Mouse (Mus musculus) stomach, embryonic 16.5 days (tissue): ENCODE measurements around the gene Aunip. TPM values are rescaled to one million over a fixed set of nuclear protein-coding genes. Genes with fewer than 3 reads are reported as not detected.

Experiments
- ATAC-seq: fragments of 200-750 bp; cut with Nextera tagmentation; 2 replicates; pipeline ENCODE4 v1.8.0; 2017; ENCODE audit warnings: moderate number of reproducible peaks, moderate TSS enrichment; ENCODE audit not compliant: insufficient read depth, low FRiP score
- H3K27ac ChIP-seq: fragments of 300-500 bp; sonication (generic); 2 replicates; pipeline ENCODE4 v1.5.1; 2014; ENCODE audit warnings: low read length
- H3K27me3 ChIP-seq: fragments of 300-500 bp; sonication (generic); 2 replicates; pipeline ENCODE4 v1.6.1; 2014; ENCODE audit warnings: low read length, control low read depth, mixed read lengths; ENCODE audit not compliant: control insufficient read depth, insufficient read depth
- H3K36me3 ChIP-seq: fragments of 300-500 bp; sonication (generic); 2 replicates; pipeline ENCODE4 v1.6.1; 2014; ENCODE audit warnings: low read length; ENCODE audit not compliant: control insufficient read depth, insufficient read depth
- H3K4me1 ChIP-seq: fragments of 300-500 bp; sonication (generic); 2 replicates; pipeline ENCODE4 v1.6.1; 2014; ENCODE audit warnings: low read length, control low read depth, mixed read lengths; ENCODE audit not compliant: control insufficient read depth, insufficient read depth
- H3K4me2 ChIP-seq: fragments of 300-500 bp; sonication (generic); 2 replicates; pipeline ENCODE4 v1.6.1; 2014; ENCODE audit warnings: low read depth, low read length, mixed read lengths
- H3K4me3 ChIP-seq: fragments of 300-500 bp; sonication (generic); replicated peaks from 2 replicates; pipeline ENCODE4 v1.5.1; 2014; ENCODE audit warnings: mild to moderate bottlenecking, low read length
- H3K9ac ChIP-seq: fragments of 300-500 bp; sonication (generic); 2 replicates; pipeline ENCODE4 v1.6.1; 2014; ENCODE audit warnings: low read length
- H3K9me3 ChIP-seq: fragments of 300-500 bp; sonication (generic); replicated peaks from 2 replicates; pipeline ENCODE4 v1.6.1; 2016; ENCODE audit warnings: low read length, control low read depth; ENCODE audit not compliant: control insufficient read depth
- WGBS: fragments of 180-500 bp; shearing (Covaris S2); extraction: QIAGEN DNeasy Blood & Tissue Kit; methylation state at CpG from one replicate; pipeline ENCODE4 v1.1.7; 2014; 5-methylcytosine and 5-hydroxymethylcytosine counted together
- polyA plus RNA-seq: library from polyadenylated mRNA; unstranded; fragments of >200 nt; fragmentation: Nextera tagmentation; extraction: Ambion mirVana; gene quantifications from 2 replicates; pipeline ENCODE4 v1.2.1, GENCODE M21; 2015

The Aunip gene
- polyA plus RNA-seq, 1 experiment from 2014 or later, result 11.8 TPM

DNA sequence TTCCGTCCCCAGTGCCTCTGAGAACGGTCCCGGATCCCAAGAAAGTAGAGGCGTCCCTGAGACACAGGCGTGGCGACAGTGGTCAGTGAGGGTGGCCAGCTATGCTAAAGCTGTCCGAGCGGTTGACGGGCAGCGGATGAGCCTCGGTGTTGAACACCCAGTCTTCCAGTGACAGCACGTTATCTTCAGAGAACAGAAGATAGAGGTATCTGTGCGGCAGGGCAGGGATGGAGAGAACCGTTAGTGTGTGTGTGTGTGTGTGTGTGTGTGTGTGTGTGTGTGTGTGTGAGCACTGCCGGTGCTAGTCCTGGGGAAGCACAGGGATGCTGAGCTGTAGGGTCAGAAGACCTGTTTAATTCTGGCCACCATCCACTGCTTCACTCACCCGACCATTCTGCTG lies 52.8 kb downstream of the Aunip start:
- Histone ChIP-seq H3K27me3 (no peaks in the 10 kb centered on the region), H3K27ac (no peak overlapping the region), H3K4me1 (no peaks in the 10 kb centered on the region), H3K36me3 (0 out of 2 replicates have a peak, but pooled peaks cover 4% of the 10 kb centered on the region), H3K9me3 (no peaks in the 10 kb centered on the region), H3K4me2 (no peak overlapping the region), H3K9ac (no peak overlapping the region), H3K4me3 (no peak overlapping the region)
- 86% methylated on average over 16 of the region's 16 CpGs for WGBS
- no peak for ATAC-seq

DNA sequence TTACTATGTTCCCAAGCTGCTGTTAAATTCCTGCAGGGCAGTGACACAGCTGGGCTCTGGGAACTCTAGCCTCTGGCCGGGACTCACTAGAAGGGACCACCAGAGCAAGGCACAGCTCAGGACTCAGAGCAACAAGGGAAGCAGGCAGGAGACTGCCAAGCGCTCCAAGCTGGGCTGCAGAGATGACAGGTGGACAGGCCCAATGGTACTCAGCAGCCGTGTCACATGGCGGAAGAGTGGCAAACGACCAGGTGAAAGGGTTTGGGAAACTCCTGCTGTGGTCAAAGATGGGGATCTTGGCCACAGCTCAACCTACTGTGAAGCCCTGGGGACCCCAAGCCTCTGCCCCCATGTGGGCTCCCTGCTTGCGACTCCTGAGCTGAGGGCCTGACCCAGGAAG lies 53.3 kb downstream of the Aunip start:
- 0 out of 2 replicates have a peak, but pooled peaks cover 1% of the 10 kb centered on the region for H3K9me3 ChIP-seq
- 80% methylated on average over 6 of the region's 6 CpGs for WGBS
- no peak overlapping the region for H3K4me3 ChIP-seq
- 0 out of 2 replicates have a peak, but pooled peaks cover 4% of the 10 kb centered on the region for H3K36me3 ChIP-seq
- H3K27me3 ChIP-seq, result no peaks in the 10 kb centered on the region
- no peak overlapping the region for H3K4me2 ChIP-seq
- H3K4me1 ChIP-seq, result no peaks in the 10 kb centered on the region
- no peak overlapping the region for H3K9ac ChIP-seq
- no peak overlapping the region for H3K27ac ChIP-seq
- ATAC-seq, result no peak

DNA sequence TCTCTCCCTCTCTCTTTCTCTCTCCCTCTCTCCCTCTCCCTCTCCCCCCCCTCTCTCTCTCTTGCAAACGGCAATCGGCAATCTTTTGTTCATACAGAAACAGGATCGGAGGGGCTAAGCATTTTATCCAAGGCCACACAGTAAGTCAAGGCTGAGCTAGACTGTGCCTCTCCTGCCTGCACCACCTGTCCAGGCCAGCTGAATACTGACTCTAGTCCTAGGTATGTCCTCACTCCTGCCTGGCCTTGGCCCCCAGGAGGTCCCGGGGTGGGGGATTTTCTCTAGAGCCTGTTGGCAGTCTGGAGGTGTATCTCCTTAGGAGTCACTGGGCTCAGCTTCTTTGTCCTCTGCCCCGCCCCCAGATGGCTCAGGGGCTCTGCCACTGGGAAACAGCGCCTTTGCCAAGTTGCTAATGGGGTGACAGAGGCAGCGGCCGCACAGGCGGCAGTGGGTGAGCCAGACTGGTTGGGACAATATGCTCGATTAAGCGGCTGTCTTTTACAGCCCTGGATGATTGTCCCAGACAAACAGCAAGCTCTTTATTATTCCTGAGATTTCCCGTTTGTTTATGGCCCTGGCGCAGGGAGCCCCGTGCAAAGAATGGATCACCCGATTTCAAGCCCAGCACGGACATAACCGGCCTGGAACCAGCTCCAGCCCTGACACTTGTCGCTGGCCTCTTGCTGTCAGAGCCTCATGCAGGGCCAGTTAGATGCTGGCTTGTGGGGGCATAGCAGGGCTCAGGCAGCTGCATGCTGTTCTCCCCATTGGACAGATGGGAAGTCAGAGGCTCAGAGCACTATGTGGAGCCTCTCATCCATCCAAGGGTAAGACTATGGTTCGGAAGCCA lies 56.8 kb downstream of the Aunip start:
- H3K4me1 ChIP-seq, result no peaks in the 10 kb centered on the region
- 37% methylated on average over 19 of the region's 19 CpGs for WGBS
- no peaks in the 10 kb centered on the region for H3K27me3 ChIP-seq
- no peak overlapping the region for H3K4me2 ChIP-seq
- 0 out of 2 replicates have a peak, but pooled peaks cover 4% of the 10 kb centered on the region for H3K36me3 ChIP-seq
- ATAC-seq, result no peak
- no peak overlapping the region for H3K9ac ChIP-seq
- no peak overlapping the region for H3K27ac ChIP-seq
- H3K4me3 ChIP-seq, result no peak overlapping the region
- 0 out of 2 replicates have a peak, but pooled peaks cover 3% of the 10 kb centered on the region for H3K9me3 ChIP-seq

DNA sequence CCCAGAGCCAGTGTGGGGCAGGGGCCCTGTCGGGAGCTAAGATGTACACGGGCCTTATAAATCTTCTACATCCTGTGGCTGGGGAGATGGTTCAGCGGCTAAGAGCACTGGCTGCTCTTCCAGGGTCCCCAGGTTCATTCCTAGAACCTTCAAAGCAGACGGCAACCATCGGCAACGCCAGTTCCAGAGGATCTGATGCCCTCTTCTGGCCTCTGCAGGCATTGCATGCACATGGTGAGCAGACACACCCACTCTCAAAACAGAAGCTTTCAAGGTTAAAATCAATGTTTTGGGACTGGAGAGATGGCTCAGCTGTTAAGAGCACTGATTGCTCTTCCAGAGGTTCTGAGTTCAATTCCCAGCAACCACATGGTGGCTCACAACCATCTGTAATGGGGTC lies 58.4 kb downstream of the Aunip start:
- H3K9me3 ChIP-seq, result 0 out of 2 replicates have a peak, but pooled peaks cover 3% of the 10 kb centered on the region
- no peak overlapping the region for H3K9ac ChIP-seq
- H3K27ac ChIP-seq, result no peak overlapping the region
- no peak for ATAC-seq
- no peak overlapping the region for H3K4me3 ChIP-seq
- H3K27me3 ChIP-seq, result no peaks in the 10 kb centered on the region
- H3K36me3 ChIP-seq, result 0 out of 2 replicates have a peak, but pooled peaks cover 4% of the 10 kb centered on the region
- H3K4me1 ChIP-seq, result no peaks in the 10 kb centered on the region
- no peak overlapping the region for H3K4me2 ChIP-seq
- 79% methylated on average over 6 of the region's 6 CpGs for WGBS

DNA sequence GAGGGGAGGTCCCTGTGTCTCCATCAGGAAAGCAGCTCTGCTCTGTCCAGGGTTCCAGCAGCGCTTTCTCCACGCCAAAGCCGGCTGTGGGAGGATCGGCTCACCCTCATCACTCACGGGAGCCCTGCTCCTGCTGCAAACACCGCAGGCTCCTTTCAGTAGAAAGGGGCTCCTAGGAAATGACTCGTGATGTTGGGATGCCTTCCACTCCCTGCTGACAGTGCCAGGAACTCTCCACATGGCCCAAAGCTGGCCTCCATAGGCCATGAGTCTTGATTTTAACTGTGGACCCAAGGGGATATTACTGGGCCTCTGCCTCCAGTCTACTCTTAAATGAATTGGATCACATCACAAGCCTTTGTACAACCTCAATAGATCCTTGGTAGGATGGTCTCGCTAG lies 59.0 kb downstream of the Aunip start:
- Histone ChIP-seq H3K9me3 (0 out of 2 replicates have a peak, but pooled peaks cover 3% of the 10 kb centered on the region), H3K27ac (no peak overlapping the region), H3K4me2 (no peak overlapping the region), H3K9ac (no peak overlapping the region), H3K4me3 (no peak overlapping the region), H3K4me1 (no peaks in the 10 kb centered on the region), H3K36me3 (0 out of 2 replicates have a peak, but pooled peaks cover 4% of the 10 kb centered on the region), H3K27me3 (no peaks in the 10 kb centered on the region)
- whole genome bisulfite sequencing, result 77% methylated on average over 8 of the region's 8 CpGs
- no peak for ATAC-seq

DNA sequence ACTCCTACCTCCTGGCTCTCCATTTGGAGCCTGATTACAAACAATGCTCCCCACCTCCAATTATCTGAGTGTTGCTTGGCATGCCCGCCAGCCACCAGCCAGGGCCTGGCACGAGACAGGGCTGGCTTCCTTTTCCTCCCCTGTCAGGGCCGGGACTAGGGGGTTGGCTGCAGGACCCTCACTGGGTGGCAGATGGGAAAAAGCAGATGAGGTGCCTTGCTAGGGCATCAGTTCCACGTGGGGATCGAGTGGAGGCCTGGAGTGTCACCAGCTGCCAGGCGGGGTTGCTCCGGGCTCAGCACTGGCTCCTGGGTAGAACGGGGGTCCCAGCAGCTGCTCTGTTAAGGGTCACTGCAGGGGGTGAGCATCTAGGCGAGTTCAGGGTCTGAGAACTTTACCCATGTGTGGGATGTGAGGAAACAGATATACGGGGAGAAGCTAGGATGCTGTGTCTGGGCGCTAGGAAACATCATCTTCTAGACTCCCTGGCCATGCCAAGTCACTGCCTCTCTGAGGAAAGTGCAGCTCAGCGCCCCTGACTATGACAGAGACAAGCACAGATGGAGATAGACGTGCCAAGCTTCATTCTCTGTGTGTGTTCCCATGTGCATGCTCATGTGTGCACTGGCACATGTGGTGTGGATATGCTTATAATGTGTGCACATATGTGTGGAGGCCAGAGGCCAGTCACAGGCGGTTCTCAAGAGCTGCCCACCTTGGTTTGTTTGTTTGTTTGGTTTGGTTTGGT lies 60.1 kb downstream of the Aunip start:
- no peak overlapping the region for H3K9ac ChIP-seq
- H3K9me3 ChIP-seq, result 0 out of 2 replicates have a peak, but pooled peaks cover 3% of the 10 kb centered on the region
- no peak overlapping the region for H3K4me3 ChIP-seq
- no peak for ATAC-seq
- no peaks in the 10 kb centered on the region for H3K27me3 ChIP-seq
- H3K4me2 ChIP-seq, result no peak overlapping the region
- H3K4me1 ChIP-seq, result no peaks in the 10 kb centered on the region
- WGBS, result 81% methylated on average over 14 of the region's 14 CpGs
- H3K36me3 ChIP-seq, result no peaks in the 10 kb centered on the region
- H3K27ac ChIP-seq, result no peak overlapping the region

DNA sequence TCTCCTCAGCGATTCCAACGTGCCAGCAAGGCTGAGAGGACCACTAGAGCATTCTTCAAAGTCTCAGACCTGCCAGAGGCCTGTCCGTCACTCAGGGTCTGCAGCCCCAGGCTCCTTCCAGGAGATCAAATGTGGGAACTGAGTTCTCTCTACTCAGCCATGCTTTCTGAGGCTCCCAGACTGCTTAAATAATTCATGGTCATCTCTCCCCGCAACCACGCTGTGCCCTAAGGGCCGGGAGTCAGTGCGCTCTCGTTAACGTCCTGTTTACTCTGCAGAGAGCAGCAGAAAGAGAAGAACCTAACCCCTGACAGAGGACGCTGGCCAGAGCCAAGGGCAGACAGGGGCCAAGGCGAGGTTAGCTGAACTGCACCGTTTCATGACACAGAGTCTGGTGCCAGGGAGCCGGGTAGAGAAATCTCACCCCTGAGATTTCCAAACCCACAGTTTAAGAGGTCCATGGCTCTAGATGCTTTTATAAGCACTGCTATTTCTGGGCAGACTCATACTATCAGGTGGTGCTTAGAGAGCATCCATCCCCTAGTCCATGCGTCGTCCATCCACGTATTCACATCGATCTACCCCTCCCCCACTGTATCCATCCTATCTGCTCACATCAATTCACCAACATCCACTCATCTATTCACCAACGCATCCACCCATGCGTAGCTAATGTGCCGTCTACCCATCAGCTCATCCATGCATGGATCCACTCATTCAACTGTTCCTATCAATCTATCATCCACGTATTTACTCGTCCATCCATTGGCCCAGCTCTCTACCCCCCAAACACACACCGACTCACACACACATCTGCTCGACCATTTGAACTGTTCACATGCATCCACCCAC lies 61.9 kb downstream of the Aunip start:
- H3K9me3 ChIP-seq, result 0 out of 2 replicates have a peak, but pooled peaks cover 3% of the 10 kb centered on the region
- H3K36me3 ChIP-seq, result no peaks in the 10 kb centered on the region
- H3K4me3 ChIP-seq, result no peak overlapping the region
- H3K4me1 ChIP-seq, result no peaks in the 10 kb centered on the region
- ATAC-seq, result no peak
- 79% methylated on average over 24 of the region's 24 CpGs for WGBS
- H3K27ac ChIP-seq, result no peak overlapping the region
- no peaks in the 10 kb centered on the region for H3K27me3 ChIP-seq
- H3K4me2 ChIP-seq, result no peak overlapping the region
- H3K9ac ChIP-seq, result no peak overlapping the region
